In genomic region chr8:111465341-111465740, GRCm38 (mm10) we compare ENCODE assay signal across 14 mouse cellular contexts. TPM values are rescaled to one million over a fixed set of nuclear protein-coding genes. Genes with fewer than 3 reads are reported as not detected.
DNase-seq lines count a peak whose midpoint lies in the region; ATAC-seq and TF ChIP-seq lines count a peak whose summit lies in the region.
"Had no signal": no experiment of that assay in that cellular context is flagged by ENCODE, and none has a peak within 500 bp of the region (broad histone marks: within the 10 kb centered on the region; RNA-seq: fewer than 3 reads in every experiment).

No protein-coding gene starts in this region.

- WGBS in heart, postnatal 0 days = 100% methylated on average over 1 of the region's 1 CpGs
- 84% methylated on average over 1 of the region's 1 CpGs for WGBS in heart, embryonic 10.5 days
- WGBS in midbrain, embryonic 14.5 days = 84% methylated on average over 1 of the region's 1 CpGs
- 81% methylated on average over 1 of the region's 1 CpGs for WGBS in midbrain, embryonic 10.5 days

- no peaks in the 10 kb centered on the region for H3K9me3 ChIP-seq in heart, postnatal 0 days (replicated peaks; ENCODE audit: control insufficient read depth, low read length)
- H3K9me3 ChIP-seq in heart, embryonic 10.5 days = no peaks in the 10 kb centered on the region
- H3K9me3 ChIP-seq in midbrain, embryonic 14.5 days (ENCODE audit: control insufficient read depth, low read length) = no peaks in the 10 kb centered on the region
- H3K9me3 ChIP-seq in midbrain, embryonic 10.5 days (replicated peaks) = no peaks in the 10 kb centered on the region
- H3K9me3 ChIP-seq: neural tube, embryonic 15.5 days had no signal

- no peak overlapping the region for H3K9ac ChIP-seq in heart, postnatal 0 days (replicated peaks; ENCODE audit: low read depth, low read length)
- no peak overlapping the region for H3K9ac ChIP-seq in midbrain, embryonic 14.5 days (replicated peaks; ENCODE audit: low read length)
- H3K9ac ChIP-seq: neural tube, embryonic 15.5 days had no signal

- H3K4me2 ChIP-seq in heart, postnatal 0 days (ENCODE audit: low read depth, low read length) = no peak overlapping the region
- H3K4me2 ChIP-seq in midbrain, embryonic 14.5 days (ENCODE audit: low read length) = no peak overlapping the region
- H3K4me2 ChIP-seq: neural tube, embryonic 15.5 days had no signal

- DNase-seq in heart, postnatal 0 days (ENCODE audit: low spot score) = no peak
- no peak for DNase-seq in heart, embryonic 10.5 days (ENCODE audit: low spot score)
- DNase-seq in midbrain, embryonic 14.5 days = peak; percentile 33
- no peak for DNase-seq in midbrain, embryonic 10.5 days (ENCODE audit: low spot score)
- DNase-seq in neural tube, embryonic 10.5 days (ENCODE audit: extremely low spot score, low spot score) = no peak
- DNase-seq in ovary, postnatal 10 days (ENCODE audit: low spot score) = no peak
- no peak for DNase-seq in right cerebral cortex, postnatal 14 days
- DNase-seq: adrenal gland, postnatal 10 days; cerebellum, postnatal 25 days; kidney, postnatal 10 days; left cerebral cortex, postnatal 4 days had no signal

- peaks cover 5% of the 10 kb centered on the region; the same call in 1 of the 2 replicates for H3K4me1 ChIP-seq in heart, postnatal 0 days (ENCODE audit: control insufficient read depth, insufficient read depth)
- H3K4me1 ChIP-seq in heart, embryonic 10.5 days = no peaks in the 10 kb centered on the region
- H3K4me1 ChIP-seq in midbrain, embryonic 14.5 days (ENCODE audit: control insufficient read depth, insufficient read depth, low read length) = 0 out of 2 replicates have a peak, but pooled peaks cover 5% of the 10 kb centered on the region
- H3K4me1 ChIP-seq in midbrain, embryonic 10.5 days = no peaks in the 10 kb centered on the region

- H3K4me3 ChIP-seq in heart, postnatal 0 days (ENCODE audit: low read depth, low read length) = no peak overlapping the region
- no peak overlapping the region for H3K4me3 ChIP-seq in heart, embryonic 10.5 days
- no peak overlapping the region for H3K4me3 ChIP-seq in midbrain, embryonic 14.5 days (replicated peaks; ENCODE audit: low read depth, low read length)
- no peak overlapping the region for H3K4me3 ChIP-seq in midbrain, embryonic 10.5 days
- H3K4me3 ChIP-seq: erythroblast, embryonic 14.5 days; neural tube, embryonic 15.5 days had no signal

- H3K27ac ChIP-seq in heart, postnatal 0 days (ENCODE audit: low read depth) = no peak overlapping the region
- no peak overlapping the region for H3K27ac ChIP-seq in heart, embryonic 10.5 days
- no peak overlapping the region for H3K27ac ChIP-seq in midbrain, embryonic 14.5 days (replicated peaks; ENCODE audit: low read depth, low read length)
- no peak overlapping the region for H3K27ac ChIP-seq in midbrain, embryonic 10.5 days (replicated peaks)
- H3K27ac ChIP-seq: neural tube, embryonic 15.5 days had no signal

- TF ChIP-seq EP300 in heart, postnatal 0 days (IDR thresholded peaks at IDR 0.05; ENCODE audit: low read depth) = no peak

- H3K27me3 ChIP-seq in heart, postnatal 0 days (ENCODE audit: control insufficient read depth, insufficient read depth, low read length) = no peaks in the 10 kb centered on the region
- H3K27me3 ChIP-seq in heart, embryonic 10.5 days (ENCODE audit: insufficient read depth, poor library complexity, severe bottlenecking) = no peaks in the 10 kb centered on the region
- H3K27me3 ChIP-seq in midbrain, embryonic 14.5 days (ENCODE audit: control insufficient read depth, insufficient read depth, low read length) = no peaks in the 10 kb centered on the region
- H3K27me3 ChIP-seq in midbrain, embryonic 10.5 days (ENCODE audit: low read depth, poor library complexity, severe bottlenecking) = no peaks in the 10 kb centered on the region
- H3K27me3 ChIP-seq: neural tube, embryonic 15.5 days had no signal

- TF ChIP-seq CTCF in heart, postnatal 0 days (IDR thresholded peaks at IDR 0.05; ENCODE audit: low read depth) = peak; percentile 26

- no peak for ATAC-seq in heart, postnatal 0 days (ENCODE audit: insufficient read depth, low read depth)
- ATAC-seq in midbrain, embryonic 14.5 days (ENCODE audit: low FRiP score, low TSS enrichment) = no peak
- peak; percentile 41 for ATAC-seq in inflammation-experienced regulatory T-cells, adult 6 months

- peaks cover 27% of the 10 kb centered on the region; the same call in 1 of the 2 replicates for H3K36me3 ChIP-seq in heart, postnatal 0 days (replicated peaks; ENCODE audit: control insufficient read depth, insufficient read depth, low read length)
- H3K36me3 ChIP-seq in heart, embryonic 10.5 days = peaks cover 30% of the 10 kb centered on the region
- peaks cover 16% of the 10 kb centered on the region; the same call in 1 of the 2 replicates for H3K36me3 ChIP-seq in midbrain, embryonic 14.5 days (ENCODE audit: control insufficient read depth, insufficient read depth, low read length)
- peaks cover 11% of the 10 kb centered on the region for H3K36me3 ChIP-seq in midbrain, embryonic 10.5 days

RNA-seq across cellular contexts. Expression of gene Wdr59, which starts 56.6 kb away (rescaled TPM):
- total RNA-seq in heart, postnatal 0 days (2014; rRNA removed; ENCODE audit: low replicate concordance) = 3.2 and 6.5 TPM in 2 replicates
- polyA plus RNA-seq in heart, postnatal 0 days (2015; fragmentation: Nextera tagmentation; extraction: Ambion mirVana) = 2.3 and 2.4 TPM in 2 replicates
- 4.4 and 5.9 TPM in 2 replicates for polyA plus RNA-seq in heart, embryonic 10.5 days (2016; fragmentation: Nextera tagmentation; extraction: Ambion mirVana)
- 5.4 and 5.9 TPM in 2 replicates for polyA plus RNA-seq in midbrain, embryonic 14.5 days (2014; fragmentation: Nextera tagmentation; extraction: Ambion mirVana)
- polyA plus RNA-seq in midbrain, embryonic 10.5 days (2016; fragmentation: Nextera tagmentation; extraction: Ambion mirVana) = 4.2 and 4.8 TPM in 2 replicates
- 1 to 10 TPM; 2.9 to 4.9 (median 4.6) TPM for polyA plus RNA-seq in inflammation-experienced regulatory T-cells, adult 6 months (2017; shearing (Covaris generic))
